Mouse (Mus musculus) telencephalon, adult 2 months (tissue): ENCODE measurements around the gene Hes2.

Experiments used
- DNase-seq: peaks from one replicate; pipeline ENCODE4 v3.0.0-alpha.2; 2011; ENCODE audit warnings: low read depth, low spot score

Hes2 gene

DNA sequence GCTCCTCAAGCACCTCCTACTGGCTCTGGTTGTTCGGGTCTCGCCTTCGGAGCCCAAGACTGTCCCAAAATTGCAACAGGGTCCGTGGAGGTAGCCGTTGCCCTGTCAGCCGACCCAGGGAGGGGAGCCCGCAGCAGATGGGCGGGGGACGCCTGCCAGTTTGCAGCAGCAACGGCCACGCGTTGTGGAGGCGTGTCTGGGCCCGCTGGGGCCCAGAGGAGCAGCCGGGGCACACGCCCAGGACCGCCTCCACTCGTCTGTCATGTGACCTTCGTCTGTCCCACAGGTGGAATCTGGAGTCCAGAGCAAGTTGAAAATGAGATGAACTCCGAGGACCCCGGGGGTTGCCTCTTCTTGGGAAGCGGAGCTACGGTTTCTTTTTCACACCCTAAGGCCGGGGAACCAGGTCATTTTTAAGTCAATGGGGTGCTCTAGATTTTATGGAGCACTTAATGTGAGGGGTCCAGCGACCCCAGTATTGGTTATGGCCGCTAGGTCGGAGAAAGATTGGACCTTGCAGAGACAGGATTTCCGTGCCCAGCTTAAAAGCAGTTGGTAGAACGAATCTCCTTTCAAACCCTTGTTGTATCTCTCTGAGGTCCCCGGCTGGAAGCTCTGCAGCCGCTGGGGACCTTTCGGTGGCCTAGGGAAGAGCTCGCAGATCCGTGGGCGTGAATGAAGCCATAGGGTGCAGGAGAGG is at the start of gene Hes2:
Gene Hes2, plus strand, starts transcription at position 283 of the 700 bp plus-strand sequence.
- no peak for DNase-seq

DNA sequence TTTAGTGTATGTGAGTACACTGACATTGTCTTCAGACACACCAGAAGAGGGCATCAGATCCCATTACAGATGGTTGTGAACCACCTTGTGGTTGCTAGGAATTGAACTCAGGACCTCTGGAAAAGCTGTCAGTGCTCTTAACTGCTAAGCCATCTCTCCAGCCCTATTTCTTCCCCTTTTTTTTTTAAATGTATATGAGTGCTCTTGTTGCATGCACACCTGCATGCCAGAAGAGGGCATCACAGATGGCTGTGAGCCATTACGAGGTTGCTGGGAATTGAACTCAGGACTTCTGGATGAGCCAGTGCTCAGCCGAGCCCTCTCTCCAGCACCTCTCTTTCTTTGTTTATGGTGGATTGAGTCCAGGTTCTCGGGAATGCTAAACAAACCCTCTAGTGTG is 49.2 kb upstream of the Hes2 start:
- no peak for DNase-seq

DNA sequence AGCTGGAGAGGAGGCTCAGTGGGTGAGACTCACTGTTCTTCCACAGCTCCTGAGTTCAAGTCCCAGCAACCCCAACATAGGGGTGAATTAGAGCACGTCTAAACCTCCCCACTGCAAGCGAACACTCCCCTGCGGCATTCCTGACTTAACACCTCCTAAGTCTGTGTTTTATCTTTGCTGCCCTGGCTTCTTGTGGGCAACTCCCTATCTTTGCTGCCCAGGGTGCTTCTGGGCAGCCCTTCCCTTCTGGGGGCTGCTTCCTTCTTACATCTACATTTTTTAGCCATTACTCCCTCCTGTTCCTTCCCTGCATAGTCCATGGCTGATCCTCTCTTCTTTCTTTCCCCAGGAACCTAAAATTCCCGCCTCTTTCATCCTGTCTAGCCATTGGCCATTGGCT is 48.0 kb upstream of the Hes2 start:
- no peak for DNase-seq

DNA sequence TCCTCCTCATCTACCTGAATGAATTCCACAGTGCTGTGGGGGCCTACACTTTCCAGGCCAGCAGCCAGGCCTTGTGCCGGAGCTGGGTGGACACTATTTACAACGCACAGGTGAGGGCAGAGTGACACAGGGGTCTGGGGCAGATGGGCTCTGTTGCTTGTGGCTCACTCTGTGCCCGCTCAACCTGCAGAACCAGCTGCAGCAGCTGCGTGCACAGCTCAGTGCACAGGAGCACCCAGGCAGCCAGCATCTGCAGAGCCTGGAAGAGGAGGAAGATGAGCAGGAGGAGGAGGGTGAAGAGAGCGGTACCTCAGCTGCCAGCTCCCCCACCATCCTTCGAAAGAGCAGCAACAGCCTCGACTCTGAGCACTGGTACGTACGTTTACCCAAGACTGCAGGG is 46.3 kb upstream of the Hes2 start:
- no peak for DNase-seq

DNA sequence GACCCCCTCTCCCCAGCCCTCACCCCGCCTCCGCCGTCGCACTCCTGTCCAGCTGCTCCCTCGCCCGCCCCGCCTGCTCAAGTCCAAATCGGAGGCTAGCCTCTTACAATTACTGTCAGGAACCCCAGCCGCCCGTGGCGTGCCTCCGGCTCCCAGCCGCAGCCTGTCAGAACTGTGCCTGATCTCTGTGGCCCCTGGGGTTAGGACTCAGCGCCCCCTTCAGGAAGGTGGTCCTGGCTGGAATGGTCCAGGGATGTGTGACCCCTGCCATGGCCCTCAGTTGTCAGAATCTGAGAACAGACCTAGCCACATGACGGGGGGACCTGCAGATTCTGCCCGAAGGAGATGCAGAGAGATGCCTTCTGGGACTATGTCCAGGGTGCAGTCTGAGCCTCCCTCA is 44.6 kb upstream of the Hes2 start:
- DNase-seq, result no peak

DNA sequence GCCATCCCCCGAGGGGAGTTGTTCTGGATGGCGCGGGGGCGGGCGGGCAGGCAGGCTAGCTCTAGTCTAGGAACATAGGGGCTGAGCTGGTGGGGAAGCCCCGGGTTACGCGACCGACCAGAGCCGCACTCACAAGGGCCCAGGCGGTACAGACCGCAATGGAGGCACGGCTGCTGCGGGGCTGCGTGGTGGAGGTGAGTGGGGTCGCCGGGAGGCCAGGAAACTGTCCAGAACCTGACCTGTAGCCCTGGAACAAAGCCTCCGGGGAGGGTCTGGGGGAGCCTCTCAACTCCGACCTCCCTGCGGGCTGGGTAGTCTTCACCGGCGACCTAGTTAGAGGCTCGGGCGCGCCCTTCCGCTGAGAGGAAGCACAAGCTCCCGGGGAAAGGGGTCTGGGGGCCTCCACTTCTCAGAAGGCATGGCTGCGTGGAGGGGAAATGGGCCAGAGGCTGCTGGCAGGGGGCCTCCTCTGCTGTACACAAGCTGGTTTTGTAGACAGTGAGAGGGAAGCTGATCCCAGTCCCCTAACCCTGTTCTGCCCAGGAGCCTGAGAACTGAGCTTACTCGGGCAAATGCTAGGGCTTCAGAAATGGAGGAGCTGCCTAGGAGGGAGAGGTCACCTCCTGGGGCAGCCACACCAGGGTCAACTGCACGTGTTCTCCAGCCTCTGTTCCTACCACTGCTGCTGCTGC is 42.6 kb upstream of the Hes2 start, which contains the start of gene Tnfrsf25:
Gene Tnfrsf25, plus strand, starts transcription at position 14 of the 692 bp plus-strand sequence.
- no peak for DNase-seq

DNA sequence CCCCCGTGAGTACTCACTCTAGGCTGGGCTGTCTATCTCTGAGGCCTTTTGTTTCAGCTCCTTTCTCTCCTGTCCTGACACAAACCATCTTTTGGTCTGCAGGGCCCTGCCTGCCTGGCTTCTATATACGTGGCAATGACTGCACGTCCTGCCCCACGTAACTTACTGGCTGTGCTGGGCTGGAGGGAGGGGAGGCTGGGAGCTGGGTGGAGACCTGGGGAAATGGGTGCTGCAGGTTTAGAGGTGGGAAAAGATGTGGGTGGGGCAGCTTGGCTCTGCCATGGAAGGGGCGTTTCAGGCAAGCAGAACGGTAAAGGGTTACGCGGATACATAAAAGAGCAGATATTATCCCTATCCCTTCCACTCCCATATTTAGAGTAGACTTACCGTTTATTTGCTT is 41.1 kb upstream of the Hes2 start:
- no peak for DNase-seq

DNA sequence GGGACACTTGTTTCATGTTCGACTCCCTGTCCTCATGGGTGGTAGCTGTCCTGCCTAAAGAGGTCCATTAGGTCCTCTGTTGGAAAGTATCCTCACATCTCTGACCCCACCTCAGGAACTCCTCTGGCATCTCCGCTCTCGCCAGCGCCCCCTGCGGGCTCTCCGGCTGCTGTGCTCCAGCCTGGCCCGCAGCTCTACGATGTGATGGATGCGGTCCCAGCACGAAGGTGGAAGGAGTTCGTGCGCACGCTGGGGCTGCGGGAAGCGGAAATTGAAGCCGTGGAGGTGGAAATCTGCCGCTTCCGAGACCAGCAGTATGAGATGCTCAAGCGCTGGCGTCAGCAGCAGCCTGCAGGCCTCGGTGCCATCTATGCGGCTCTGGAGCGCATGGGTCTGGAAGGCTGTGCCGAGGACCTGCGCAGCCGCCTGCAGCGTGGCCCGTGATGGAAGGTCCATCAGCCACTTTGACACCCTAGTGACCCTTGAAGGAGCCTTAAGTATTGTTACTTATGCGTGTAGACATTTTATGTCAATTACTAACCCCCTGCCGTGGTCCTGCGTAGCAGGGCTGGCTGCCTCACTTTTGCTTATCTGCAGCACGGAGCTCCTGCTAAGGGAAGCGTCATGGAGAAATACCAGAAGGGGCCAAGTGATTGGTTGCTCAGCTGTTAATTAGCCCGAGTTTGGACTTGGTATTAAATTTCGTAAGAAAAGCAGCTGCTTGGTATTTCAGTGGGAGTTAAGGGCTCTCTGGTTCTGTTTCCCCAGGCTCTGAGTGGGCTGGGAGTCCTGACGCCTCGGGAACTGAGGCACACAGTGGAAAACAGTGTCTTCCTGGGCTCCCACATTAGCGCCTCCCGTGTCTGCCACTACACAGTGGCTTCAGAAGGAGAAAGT is 39.0 kb upstream of the Hes2 start:
- DNase-seq, result no peak

DNA sequence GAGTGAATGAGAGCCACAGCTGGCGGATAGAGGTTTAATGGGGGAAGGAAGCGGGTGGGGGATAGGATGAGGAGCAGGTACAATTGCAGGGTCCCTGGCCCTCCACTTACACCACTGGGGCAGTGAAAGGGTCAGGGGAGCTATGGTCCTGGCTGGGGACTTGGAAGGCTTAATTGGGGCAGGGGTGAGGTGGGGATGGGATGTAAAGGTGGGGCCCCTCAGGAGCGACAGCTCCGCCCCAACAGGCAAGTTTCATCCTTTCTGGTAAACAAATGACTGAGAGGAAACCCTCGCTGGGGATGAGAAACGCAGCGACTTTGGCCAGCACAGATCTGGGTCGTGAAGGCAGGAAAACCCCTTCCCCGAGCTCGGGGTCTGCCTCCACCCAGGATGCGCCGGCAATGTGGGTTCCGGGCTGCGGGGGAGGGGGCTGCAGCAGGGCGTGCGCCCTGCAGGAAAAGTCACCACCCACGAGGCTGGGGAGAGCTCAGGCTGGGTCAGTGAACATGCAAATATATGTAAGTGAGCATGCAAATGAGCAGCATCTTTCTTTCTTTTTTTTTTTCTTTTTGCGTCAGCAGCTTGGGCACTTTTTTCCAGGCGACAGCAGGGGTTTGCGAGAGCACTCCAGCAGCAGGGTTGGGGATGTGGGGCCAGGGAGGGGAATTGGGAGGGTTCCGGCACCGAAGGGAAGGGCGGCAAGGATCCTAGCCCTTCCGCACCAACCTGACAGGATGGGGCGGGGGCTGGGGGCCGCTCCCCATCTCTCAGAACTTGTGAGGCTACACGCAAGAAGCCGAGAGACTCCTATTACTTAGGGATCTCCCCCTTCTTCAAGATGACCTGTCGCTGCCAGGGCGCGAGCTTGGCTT is 38.1 kb upstream of the Hes2 start:
- DNase-seq, result no peak

DNA sequence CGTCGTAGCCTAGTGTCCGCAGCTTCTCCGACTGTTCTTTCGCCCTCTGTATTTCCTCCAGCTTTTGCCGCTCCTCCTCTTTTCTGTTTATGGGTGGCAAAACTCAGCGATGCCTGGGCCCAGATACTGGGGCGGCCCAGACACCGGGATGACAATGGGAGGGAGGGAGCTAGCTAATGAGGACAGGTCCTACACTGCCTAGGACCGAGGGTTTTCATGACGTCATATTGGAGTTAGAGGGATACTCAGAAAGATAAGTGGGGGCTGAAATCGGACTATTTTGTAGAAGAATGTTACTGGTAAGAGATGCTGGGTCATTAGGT is 37.5 kb upstream of the Hes2 start:
- no peak for DNase-seq

DNA sequence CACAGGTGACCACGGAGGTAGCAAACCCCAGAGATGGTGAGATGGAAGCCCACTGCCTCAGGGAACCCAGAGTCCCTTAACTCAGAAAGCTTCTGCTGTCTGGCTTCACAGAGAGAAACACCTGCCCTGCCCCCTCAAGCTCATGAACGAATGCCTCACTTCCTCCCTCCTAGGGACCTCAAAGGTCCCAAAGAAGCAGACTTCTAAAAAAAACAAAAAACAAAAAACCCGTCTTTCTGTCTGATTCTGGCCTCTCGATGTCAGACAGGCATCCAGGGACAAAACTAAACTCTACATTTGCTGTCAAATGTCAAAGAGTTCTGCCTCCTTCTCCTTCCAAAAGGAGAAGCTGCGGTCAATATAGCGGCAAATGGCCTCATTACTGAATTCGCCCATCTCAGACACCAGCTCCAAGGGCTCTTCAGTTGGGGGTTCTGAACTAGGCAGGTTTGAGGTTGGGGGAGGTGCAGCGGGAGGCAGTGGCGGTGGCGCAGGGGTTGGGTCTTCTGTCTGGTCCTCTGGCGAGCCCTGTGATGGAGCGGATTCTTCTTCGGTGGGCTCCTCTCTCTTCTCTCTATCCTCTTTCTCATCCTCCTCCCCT is 34.2 kb upstream of the Hes2 start:
- DNase-seq, result no peak

DNA sequence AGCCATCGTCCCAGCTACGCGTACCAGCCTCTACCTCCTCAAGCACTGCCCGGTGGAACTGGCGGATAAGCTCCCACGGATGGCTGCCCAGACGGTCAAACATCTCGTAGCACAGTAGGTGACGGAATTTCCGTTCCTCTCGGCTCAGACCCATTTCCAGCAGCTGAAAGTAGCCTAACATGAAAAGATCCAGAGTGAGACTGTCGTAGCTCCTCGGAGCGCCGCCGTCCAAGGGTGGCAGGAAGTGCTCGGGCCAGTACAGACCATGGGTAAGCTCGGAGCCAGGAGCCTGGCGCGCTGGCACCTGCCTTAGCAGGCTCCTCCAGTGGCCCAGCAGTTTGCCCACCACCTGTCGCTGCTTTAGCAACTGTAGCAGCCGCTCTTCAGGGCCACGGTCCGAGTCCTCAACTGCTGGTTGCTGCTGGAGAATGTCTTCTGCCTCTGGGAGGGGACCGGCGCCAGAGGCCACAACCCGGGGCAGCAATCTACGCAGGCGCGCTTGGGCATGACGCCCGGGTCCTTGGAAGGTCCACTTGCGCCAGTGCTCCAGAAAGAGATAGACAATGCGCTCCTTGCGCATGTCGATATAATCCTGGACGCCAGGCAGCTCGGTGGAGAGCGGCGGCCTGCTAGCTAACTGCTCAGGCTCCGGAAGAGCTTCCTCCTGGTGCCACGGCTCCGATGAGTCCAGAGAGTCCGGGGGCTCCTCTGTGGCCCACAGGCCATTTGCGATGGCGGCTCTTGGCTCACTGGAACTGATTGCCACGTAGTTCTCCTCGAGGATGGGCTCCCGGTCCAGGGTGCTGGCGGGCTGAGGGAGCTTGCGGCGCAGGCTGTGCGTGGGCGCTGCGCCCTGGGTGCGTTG is 33.3 kb upstream of the Hes2 start:
- no peak for DNase-seq

DNA sequence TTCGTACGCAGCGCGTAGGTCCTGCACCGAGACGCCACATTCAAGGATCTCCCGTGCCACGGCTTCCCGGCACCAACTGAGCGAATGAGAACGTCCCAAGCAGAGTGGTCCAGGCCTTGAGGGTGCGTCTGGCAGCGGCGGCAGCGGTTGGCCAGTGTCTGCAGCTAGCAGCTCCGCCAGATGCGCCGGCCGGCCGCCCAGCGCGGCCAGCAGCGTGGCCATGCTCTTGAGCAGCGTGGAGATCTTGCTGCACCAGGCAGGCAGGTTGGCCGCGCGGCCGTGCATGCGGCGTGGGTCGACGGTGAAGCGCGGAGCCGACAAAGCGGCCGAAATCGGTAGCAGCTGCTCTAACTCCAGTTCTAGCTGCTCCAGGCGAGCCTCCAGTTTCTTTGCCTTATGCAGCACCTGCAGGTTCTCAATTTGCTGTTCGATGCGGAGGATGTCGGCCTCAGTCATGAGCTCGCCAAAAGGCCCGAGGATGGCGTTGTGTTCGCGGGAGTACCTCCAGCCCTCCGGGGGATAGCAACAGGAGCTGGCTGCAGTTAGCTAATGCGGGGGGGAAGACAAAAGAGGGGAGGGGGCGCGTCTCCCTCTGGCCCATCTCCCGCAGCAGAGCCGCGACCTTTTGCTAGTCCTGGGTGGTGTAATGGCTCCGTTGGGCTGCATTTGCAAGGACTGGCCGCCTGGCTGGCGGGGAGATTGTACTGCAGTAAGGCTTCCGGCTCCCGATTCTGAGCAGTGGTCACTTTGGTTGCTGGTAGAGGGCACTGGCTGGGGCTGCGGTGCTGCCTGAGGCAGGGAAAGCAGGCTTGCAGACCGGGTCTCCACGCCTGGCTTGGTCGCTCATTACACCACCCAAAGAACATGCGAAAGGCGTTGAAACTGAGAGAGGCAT is 32.4 kb upstream of the Hes2 start:
- DNase-seq, result no peak

DNA sequence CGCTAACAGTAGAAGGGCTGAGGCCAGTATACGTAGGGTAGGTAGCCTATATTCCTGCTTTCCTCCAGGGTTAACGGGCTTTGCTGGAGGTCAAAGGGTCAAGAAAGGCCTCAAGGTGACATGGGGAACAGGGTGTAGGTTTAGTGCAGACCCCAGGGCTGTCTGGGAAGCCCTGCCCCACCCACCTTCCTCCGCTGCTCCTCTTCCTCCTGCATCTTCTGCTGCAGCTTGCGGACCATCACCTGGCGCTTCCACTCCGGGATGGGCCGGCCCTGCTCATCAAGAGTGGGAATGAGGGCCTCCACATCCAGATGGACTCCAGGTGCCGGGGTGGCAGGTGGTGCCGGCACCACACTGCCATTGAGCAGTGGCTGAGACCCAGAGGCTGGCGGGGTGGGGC is 30.8 kb upstream of the Hes2 start:
- no peak for DNase-seq

DNA sequence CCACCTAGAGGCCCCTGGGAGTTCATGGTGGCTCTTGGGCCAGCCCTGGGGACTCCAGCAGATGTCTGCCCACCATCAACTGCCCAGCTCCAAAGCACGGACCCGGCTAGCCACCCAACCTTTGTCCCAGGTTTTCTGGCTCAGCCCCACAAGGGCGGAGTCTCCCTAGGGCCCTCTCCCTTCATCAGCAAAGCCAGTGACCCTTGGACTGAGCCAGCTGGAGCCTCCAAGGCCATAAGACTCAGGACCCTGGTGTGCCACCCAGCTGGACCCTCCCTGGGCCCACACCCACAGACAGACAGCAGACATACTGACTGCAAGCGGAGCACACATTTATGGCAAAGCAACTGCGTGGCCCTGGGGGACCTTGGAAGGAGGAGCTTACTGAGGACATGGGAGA is 29.9 kb upstream of the Hes2 start:
- no peak for DNase-seq

DNA sequence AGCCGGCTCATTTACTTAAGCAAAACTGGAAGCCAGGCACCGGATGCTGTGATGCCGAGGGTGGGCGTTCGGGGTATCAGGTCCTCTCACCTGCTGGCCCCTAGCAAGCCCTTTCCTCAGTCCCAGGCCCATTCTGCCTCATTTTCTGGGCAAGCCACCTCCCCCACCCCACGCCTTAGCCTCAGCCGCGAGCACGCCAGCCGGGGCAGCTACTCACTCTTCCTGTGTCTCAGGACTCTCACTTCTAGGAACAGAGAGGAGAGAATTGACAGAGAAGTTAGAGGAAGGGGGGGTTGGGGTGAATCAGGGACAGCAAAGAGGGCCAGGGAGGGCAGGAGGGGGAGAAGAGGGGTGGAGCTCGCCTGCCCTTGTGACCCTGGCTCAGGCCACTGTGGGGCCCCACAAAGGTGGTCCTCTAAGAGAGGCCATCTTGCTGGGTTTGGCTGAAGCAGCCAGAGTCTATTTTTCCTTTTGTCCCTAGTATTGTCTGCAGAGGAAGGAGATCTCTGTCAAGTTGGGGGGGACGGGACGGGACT is 29.2 kb upstream of the Hes2 start:
- DNase-seq, result no peak

DNA sequence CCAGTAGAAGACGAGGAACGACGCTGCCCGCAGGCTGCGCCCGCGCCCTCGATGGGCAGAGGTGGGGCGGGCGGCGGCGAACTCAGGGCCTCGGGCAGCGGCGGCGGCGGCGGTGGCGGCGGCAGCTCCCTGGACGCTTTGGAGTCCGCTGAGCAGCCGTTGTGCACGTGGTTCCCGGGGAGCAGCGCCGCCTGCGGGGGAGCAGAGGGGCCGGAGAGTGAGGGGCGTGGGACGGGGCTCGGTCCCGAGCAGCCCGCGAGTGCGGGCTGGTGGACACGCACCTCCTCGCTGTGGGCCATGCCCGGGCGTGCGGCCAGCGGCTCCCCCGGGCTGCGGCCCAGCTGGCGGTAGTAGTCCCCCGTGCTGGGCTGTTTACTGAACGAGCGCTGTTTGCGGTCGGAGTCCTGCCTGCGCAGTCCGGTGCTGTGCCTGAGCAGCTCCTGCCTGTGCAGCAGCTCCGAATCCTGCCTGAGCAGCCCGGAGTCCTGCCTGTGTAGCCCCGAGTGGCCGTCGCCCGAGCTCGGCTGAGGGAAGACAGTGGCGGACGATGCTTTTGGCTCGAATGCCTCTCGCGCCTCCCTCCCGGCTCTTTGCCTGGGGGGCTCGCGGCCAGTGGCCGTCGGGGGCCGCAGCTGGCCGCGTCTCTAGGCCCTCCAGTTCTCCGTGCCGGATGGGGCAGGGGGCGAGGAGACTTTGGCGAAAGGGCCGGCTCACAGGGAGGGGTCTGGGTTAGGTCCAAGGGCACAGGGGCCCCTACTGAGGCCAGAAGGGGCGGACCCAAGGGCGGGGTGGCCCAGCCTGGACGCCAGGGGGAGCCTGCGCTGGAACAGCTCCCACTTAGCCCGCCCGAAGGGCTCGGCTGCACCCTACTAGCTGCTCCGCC is 27.7 kb upstream of the Hes2 start:
- no peak for DNase-seq
